Mouse (Mus musculus) forebrain, embryonic 12.5 days (tissue): ENCODE measurements around the gene Hccs. TPM values are rescaled to one million over a fixed set of nuclear protein-coding genes. Genes with fewer than 3 reads are reported as not detected.

Experiments used
- ATAC-seq: fragments of 200-750 bp; cut with Nextera tagmentation; 2 replicates; pipeline ENCODE4 v1.8.0; 2017; ENCODE audit warnings: moderate TSS enrichment; ENCODE audit not compliant: low FRiP score
- H3K27ac ChIP-seq: fragments of 300-500 bp; sonication (generic); 2 replicates; pipeline ENCODE4 v1.5.1; 2016; ENCODE audit warnings: mild to moderate bottlenecking
- H3K27me3 ChIP-seq: fragments of 300-500 bp; sonication (generic); 2 replicates; pipeline ENCODE4 v1.6.1; 2016; ENCODE audit warnings: mild to moderate bottlenecking
- H3K36me3 ChIP-seq: fragments of 300-500 bp; sonication (generic); replicated peaks from 2 replicates; pipeline ENCODE4 v1.6.1; 2016; ENCODE audit warnings: mild to moderate bottlenecking
- H3K4me1 ChIP-seq: fragments of 300-500 bp; sonication (generic); 2 replicates; pipeline ENCODE4 v1.6.1; 2016
- H3K4me2 ChIP-seq: fragments of 300-500 bp; sonication (generic); 2 replicates; pipeline ENCODE4 v1.6.1; 2016; ENCODE audit warnings: mild to moderate bottlenecking, moderate library complexity
- H3K4me3 ChIP-seq: fragments of 300-500 bp; sonication (generic); replicated peaks from 2 replicates; pipeline ENCODE4 v1.5.1; 2016; ENCODE audit warnings: mild to moderate bottlenecking
- H3K9ac ChIP-seq: fragments of 300-500 bp; sonication (generic); 2 replicates; pipeline ENCODE4 v1.6.1; 2016; ENCODE audit warnings: mild to moderate bottlenecking
- H3K9me3 ChIP-seq: fragments of 300-500 bp; sonication (generic); 2 replicates; pipeline ENCODE4 v1.6.1; 2016
- WGBS: fragments of 180-500 bp; shearing (Covaris S2); methylation state at CpG from one replicate; pipeline ENCODE4 v1.1.7; 2016; 5-methylcytosine and 5-hydroxymethylcytosine counted together
- polyA plus RNA-seq: library from polyadenylated mRNA; unstranded; fragments of >200 nt; fragmentation: Nextera tagmentation; extraction: Ambion mirVana; gene quantifications from 2 replicates; pipeline ENCODE4 v1.2.1, GENCODE M21; 2016

The Hccs gene
- polyA plus RNA-seq, 1 experiment from 2014 or later = 51.4 TPM

DNA sequence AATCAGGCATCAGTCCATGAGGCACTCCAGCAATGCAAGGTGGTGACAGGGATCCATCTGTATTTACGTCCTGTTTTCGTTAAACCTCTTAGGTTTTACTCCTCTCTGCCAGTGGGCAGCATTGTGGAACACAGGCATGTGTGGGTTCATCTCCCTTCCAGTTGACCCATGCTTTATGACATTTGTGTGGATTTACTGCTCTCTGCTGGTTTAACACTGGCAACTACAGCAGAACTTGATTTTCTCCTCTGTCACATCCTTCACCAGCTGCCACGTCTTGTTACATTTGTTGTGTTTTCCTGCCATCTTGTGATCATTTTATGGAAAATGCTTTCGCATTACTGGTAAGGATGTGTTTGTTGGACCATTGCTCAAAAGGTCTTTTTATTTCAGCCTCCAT lies 20.6 kb downstream of the Hccs start:
- H3K27me3 ChIP-seq = peaks cover 14% of the 10 kb centered on the region; the same call in 1 of the 2 replicates
- no peaks in the 10 kb centered on the region for H3K9me3 ChIP-seq
- no peak overlapping the region for H3K4me2 ChIP-seq
- no peaks in the 10 kb centered on the region for H3K4me1 ChIP-seq
- no peak overlapping the region for H3K27ac ChIP-seq
- no peaks in the 10 kb centered on the region for H3K36me3 ChIP-seq
- WGBS = 84% methylated on average over 4 of the region's 4 CpGs
- no peak for ATAC-seq
- H3K4me3 ChIP-seq = no peak overlapping the region
- no peak overlapping the region for H3K9ac ChIP-seq

DNA sequence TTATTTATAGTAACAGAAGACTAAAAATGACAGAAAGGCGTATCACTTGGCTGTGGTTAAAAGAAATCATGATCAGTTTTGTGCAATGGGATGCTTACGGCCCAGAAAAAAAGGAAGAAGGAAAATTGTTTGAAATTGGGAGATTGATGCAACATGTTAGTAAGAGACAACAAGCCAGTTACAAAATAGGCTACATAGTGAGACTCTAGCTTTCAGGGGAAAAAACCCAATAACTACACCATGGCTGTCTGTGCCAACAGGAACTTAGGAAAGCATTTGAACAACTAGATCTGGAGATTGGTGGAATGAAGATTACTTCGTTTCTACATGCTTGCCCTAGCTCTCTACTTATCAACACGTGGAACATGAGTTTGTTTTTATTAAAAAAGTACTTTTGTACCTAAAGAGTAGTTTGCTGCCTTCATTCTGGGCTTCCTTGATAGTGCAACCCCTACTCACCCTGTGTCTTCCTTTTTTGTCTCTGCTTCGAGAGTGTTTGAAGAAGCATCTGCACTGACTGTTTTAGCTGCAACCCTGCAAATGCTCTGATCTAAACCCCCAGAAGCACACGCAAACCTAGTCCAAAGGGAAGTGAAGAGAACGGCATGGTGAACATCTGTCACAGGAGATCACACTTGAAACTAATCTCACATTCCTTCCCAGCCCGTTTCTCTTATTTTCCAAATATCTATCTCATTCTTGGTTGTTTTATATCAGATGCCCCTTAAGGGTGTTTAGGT lies 56.6 kb downstream of the Hccs start:
- ATAC-seq = no peak
- Histone ChIP-seq H3K9ac (no peak overlapping the region), H3K4me1 (no peaks in the 10 kb centered on the region), H3K27me3 (peaks cover 6% of the 10 kb centered on the region; the same call in 1 of the 2 replicates), H3K27ac (no peak overlapping the region), H3K36me3 (no peaks in the 10 kb centered on the region), H3K9me3 (no peaks in the 10 kb centered on the region), H3K4me2 (no peak overlapping the region), H3K4me3 (no peak overlapping the region)
- 75% methylated on average over 8 of the region's 8 CpGs for WGBS

DNA sequence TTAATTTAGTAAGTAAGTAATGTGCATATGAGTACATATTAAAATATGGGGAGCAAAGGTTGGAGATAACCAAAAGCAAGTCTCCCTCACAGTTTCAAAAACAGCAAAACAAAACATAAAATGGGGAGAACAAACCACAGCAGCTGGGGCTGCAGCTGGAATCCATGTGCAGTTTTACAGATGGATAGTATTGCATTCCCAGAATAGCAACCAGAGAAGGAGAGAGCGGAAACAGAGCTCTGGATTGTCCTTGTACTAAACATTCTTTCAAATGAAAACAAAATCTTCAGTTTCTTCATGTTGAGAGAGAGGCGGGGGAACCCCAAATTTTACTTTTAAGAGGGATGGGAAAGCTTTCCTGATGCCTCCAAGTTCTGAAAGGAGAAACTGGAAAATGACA lies 58.0 kb downstream of the Hccs start:
- Histone ChIP-seq H3K36me3 (no peaks in the 10 kb centered on the region), H3K27ac (no peak overlapping the region), H3K9me3 (no peaks in the 10 kb centered on the region), H3K4me3 (no peak overlapping the region), H3K27me3 (peaks cover 10% of the 10 kb centered on the region; the same call in 1 of the 2 replicates), H3K4me1 (no peaks in the 10 kb centered on the region), H3K4me2 (no peak overlapping the region), H3K9ac (no peak overlapping the region)
- 80% methylated on average over 2 of the region's 2 CpGs for WGBS
- no peak for ATAC-seq

DNA sequence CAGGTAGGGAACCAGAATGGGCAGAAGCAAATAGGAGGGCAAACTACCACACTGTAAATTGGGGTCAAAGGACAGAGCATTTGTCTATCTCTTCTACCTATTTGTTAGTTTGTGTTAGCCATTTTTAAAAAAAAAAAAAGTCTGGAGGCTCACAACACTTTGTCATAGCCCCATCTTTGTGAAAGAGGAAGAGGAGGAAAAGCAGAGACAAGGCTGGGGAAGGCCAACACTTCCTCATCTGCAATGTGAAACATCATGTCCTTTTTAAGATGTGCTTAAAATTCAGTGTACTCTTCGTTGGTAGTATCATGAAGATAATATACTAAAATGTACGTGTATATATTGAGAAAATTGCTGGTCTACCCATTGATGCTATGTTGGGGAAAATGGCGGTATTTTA lies 59.1 kb downstream of the Hccs start:
- WGBS = 76% methylated on average over 3 of the region's 3 CpGs
- no peaks in the 10 kb centered on the region for H3K4me1 ChIP-seq
- H3K9ac ChIP-seq = no peak overlapping the region
- H3K36me3 ChIP-seq = no peaks in the 10 kb centered on the region
- no peak overlapping the region for H3K4me2 ChIP-seq
- H3K27me3 ChIP-seq = peaks cover 13% of the 10 kb centered on the region; the same call in 1 of the 2 replicates
- no peak for ATAC-seq
- no peaks in the 10 kb centered on the region for H3K9me3 ChIP-seq
- H3K27ac ChIP-seq = no peak overlapping the region
- H3K4me3 ChIP-seq = no peak overlapping the region

DNA sequence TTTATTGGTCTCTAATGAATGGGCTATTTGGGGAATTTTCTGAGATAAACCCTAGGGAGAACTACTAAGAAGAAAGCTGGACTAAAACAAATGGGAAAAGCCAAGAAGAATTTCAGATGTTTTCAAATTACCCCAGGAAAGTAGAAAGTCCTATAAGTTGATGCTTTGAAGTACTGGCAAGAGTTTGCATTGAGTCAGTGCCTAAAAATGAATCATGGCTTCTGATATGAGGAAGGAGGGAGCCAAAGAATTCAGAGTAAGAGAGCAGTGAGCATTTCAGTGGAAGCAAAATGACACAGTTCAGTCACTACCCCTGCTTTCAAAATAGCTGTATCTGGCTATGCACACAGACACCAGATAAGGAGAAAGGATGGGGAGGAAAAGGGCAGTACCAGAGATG lies 63.4 kb downstream of the Hccs start:
- Histone ChIP-seq H3K36me3 (no peaks in the 10 kb centered on the region), H3K27ac (no peak overlapping the region), H3K4me1 (no peaks in the 10 kb centered on the region), H3K9ac (no peak overlapping the region), H3K9me3 (no peaks in the 10 kb centered on the region), H3K4me2 (no peak overlapping the region), H3K4me3 (no peak overlapping the region), H3K27me3 (peaks cover 12% of the 10 kb centered on the region; the same call in 1 of the 2 replicates)
- ATAC-seq = no peak

DNA sequence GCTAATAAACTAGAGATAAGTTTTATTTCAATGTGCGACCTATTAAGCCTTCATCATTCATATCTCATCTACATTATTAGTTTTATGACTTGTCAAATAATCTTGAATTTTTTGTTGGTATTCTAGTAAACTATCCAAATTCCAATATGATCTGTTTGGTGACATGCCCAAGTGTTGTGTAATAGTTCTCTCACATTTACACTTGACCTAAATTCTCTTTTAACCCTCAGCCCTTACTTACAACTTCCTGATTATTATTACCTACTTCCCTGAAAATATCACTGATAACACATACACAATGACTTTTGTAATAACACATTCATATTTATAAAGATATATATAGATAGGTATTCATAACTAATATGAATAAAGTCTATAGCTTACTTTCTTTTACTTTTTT lies 64.3 kb downstream of the Hccs start:
- Histone ChIP-seq H3K36me3 (no peaks in the 10 kb centered on the region), H3K4me1 (no peaks in the 10 kb centered on the region), H3K4me2 (no peak overlapping the region), H3K27me3 (peaks cover 9% of the 10 kb centered on the region; the same call in 1 of the 2 replicates), H3K9me3 (no peaks in the 10 kb centered on the region), H3K27ac (no peak overlapping the region), H3K9ac (no peak overlapping the region), H3K4me3 (no peak overlapping the region)
- 79% methylated on average over 1 of the region's 1 CpGs for WGBS
- ATAC-seq = no peak

DNA sequence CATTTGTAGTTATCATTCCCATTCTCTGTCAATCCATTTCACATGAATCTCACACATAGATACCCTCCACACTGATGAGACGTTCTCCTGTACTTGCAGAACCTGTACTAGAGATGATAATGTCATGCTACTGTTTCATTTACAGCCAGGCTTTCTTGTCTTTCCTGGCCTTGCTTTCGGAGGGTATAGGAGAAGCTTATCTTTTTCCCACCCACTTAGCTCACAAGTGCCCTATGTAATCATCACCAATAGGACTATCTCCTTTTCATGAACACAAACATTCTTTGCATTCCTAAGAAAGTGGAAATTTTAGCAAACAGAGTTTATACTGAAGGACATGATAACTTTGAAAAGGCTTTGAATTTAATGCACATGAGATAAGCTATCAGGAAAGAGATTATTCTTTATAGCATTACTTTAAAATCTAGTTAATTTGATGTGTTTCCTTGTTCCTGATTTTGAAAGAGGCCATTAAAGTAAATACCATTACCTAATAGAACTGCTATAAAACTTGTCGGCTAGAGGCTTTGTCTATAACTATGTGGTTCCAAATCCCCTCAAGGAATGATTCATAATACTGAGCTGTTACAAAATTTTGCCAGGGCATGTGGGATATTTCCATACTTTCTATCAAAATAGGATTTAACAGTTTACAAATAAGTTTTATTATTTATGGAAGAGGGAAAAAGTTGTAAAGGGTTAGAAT lies 97.7 kb downstream of the Hccs start:
- H3K27ac ChIP-seq = no peak overlapping the region

DNA sequence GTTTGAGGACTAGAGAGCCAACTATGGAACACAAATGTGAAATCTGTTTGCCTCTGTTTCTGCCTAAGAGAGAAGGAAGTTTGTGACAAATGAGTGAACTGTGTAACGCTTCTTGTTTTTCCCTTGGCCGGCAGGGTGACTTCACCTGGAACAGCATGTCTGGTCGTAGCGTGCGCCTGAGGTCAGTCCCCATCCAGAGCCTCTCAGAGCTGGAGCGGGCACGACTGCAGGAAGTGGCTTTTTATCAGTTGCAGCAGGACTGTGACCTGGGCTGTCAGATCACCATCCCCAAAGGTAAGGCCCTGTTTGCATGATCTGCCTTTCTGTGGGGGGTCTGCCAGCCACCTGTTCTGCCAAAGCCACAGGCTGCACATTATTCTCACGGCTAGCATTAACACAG lies 100.1 kb downstream of the Hccs start:
- H3K4me2 ChIP-seq = no peak overlapping the region
- H3K4me3 ChIP-seq = no peak overlapping the region
- H3K36me3 ChIP-seq = no peaks in the 10 kb centered on the region
- no peaks in the 10 kb centered on the region for H3K9me3 ChIP-seq
- WGBS = 76% methylated on average over 8 of the region's 8 CpGs
- no peaks in the 10 kb centered on the region for H3K4me1 ChIP-seq
- H3K27me3 ChIP-seq = peaks cover 21% of the 10 kb centered on the region; the same call in 1 of the 2 replicates
- H3K9ac ChIP-seq = no peak overlapping the region
- H3K27ac ChIP-seq = no peak overlapping the region
- no peak for ATAC-seq

More for the DNA sequence above, 97.7 kb downstream of the Hccs start:
- H3K4me3 ChIP-seq = no peak overlapping the region
- no peaks in the 10 kb centered on the region for H3K36me3 ChIP-seq
- H3K4me2 ChIP-seq = no peak overlapping the region
- H3K9ac ChIP-seq = no peak overlapping the region
- no peaks in the 10 kb centered on the region for H3K4me1 ChIP-seq
- no peaks in the 10 kb centered on the region for H3K9me3 ChIP-seq
- H3K27me3 ChIP-seq = peaks cover 16% of the 10 kb centered on the region; the same call in 1 of the 2 replicates
- ATAC-seq = no peak
- 80% methylated on average over 3 of the region's 3 CpGs for WGBS

DNA sequence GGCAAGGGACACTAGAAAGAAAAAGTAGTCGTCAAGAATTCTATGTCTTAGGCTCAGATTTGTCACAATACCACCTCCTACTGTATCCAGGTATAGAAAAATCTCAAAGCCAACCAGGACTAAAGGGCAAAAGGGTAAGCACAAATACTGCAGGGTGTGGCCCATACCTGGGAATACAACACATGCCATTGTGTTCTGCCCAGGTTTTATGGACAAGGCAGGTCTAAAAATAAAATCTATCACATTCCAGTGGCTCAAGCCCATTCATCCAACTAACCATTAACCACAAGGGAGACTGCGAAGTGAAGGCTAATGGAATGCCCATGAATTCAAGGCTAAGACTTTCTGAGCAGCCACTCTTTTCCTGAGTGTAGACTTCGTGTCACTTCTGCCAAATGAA lies 110.2 kb downstream of the Hccs start:
- 67% methylated on average over 3 of the region's 3 CpGs for WGBS
- H3K9me3 ChIP-seq = no peaks in the 10 kb centered on the region
- no peak overlapping the region for H3K4me3 ChIP-seq
- H3K27me3 ChIP-seq = peaks cover 11% of the 10 kb centered on the region; the same call in 1 of the 2 replicates
- no peak overlapping the region for H3K9ac ChIP-seq
- no peaks in the 10 kb centered on the region for H3K4me1 ChIP-seq
- no peak for ATAC-seq
- H3K36me3 ChIP-seq = no peaks in the 10 kb centered on the region
- no peak overlapping the region for H3K4me2 ChIP-seq
- H3K27ac ChIP-seq = no peak overlapping the region

Other genes with a start within 250 kb of the Hccs start
- not detected in 2 replicates for gene Amelx, start 133.2 kb downstream of the Hccs start, polyA plus RNA-seq